Mouse (Mus musculus): ENCODE results near the gene Cd200. TPM values are rescaled to one million over a fixed set of nuclear protein-coding genes. Genes with fewer than 3 reads are reported as not detected.
A peak's percentile ranks its signal among the peaks of the same experiment; 100 is the strongest.
"Not testable (repeated sequence)": the region's sequence is repeated elsewhere in the genome, so short reads cannot be mapped to it uniquely, and the experiment has no call there.

Cd200 gene
- polyA plus RNA-seq (2015; fragmentation: Nextera tagmentation; extraction: Ambion mirVana) = 82.2 and 104 TPM in 2 replicates

- under 1% methylated on average over 28 of the region's 28 CpGs for WGBS
- peak within 1 kb of the TSS; percentile 72 for H3K27ac ChIP-seq
- H3K27me3 ChIP-seq (ENCODE audit: insufficient read depth, low read length) = no peaks in the 10 kb centered on the region
- peak; percentile 28; the same call in 1 of the 2 replicates for TF ChIP-seq CTCF (IDR thresholded peaks at IDR 0.05; ENCODE audit: low read depth)
- H3K4me2 ChIP-seq (ENCODE audit: low read length) = peak within 1 kb of the TSS; percentile 76
- peak within 1 kb of the TSS; percentile 67 for H3K4me3 ChIP-seq (replicated peaks; ENCODE audit: low read depth, low read length)
- H3K9me3 ChIP-seq (replicated peaks; ENCODE audit: low read length) = no peaks in the 10 kb centered on the region
- no peaks in the 10 kb centered on the region for H3K36me3 ChIP-seq (ENCODE audit: insufficient read depth, low read length)
- ATAC-seq (replicated peaks; ENCODE audit: low FRiP score, low read depth) (peak; percentile 90), DNase-seq (ENCODE audit: low spot score) (peak; percentile 51)
- no peaks in the 10 kb centered on the region for H3K4me1 ChIP-seq (replicated peaks; ENCODE audit: insufficient read depth, low read length)
- peak within 1 kb of the TSS; percentile 60 for H3K9ac ChIP-seq (ENCODE audit: low read depth, low read length)
These were observed at the start of gene Cd200 for GRCm38 (mm10) chr16:45408425-45409063. Gene Cd200 (minus strand): TSS chr16:45409053.

GRCm38 (mm10) chr16:45454762-45455161 lies 45.9 kb upstream of the Cd200 start:
- no peak overlapping the region for H3K4me3 ChIP-seq (replicated peaks; ENCODE audit: low read depth, low read length)
- no peak for ATAC-seq (replicated peaks; ENCODE audit: low FRiP score, low read depth)
- no peak overlapping the region for H3K9ac ChIP-seq (ENCODE audit: low read depth, low read length)
- no peak for DNase-seq (ENCODE audit: low spot score)
- H3K9me3 ChIP-seq (replicated peaks; ENCODE audit: low read length) = no peaks in the 10 kb centered on the region
- H3K27ac ChIP-seq = no peak overlapping the region
- no peaks in the 10 kb centered on the region for H3K4me1 ChIP-seq (replicated peaks; ENCODE audit: insufficient read depth, low read length)
- H3K36me3 ChIP-seq (ENCODE audit: insufficient read depth, low read length) = no peaks in the 10 kb centered on the region
- H3K4me2 ChIP-seq (ENCODE audit: low read length) = no peak overlapping the region
- no peaks in the 10 kb centered on the region for H3K27me3 ChIP-seq (ENCODE audit: insufficient read depth, low read length)
- TF ChIP-seq CTCF (IDR thresholded peaks at IDR 0.05; ENCODE audit: low read depth) = no peak

- Histone ChIP-seq H3K9ac (ENCODE audit: low read depth, low read length) (no peak overlapping the region), H3K9me3 (replicated peaks; ENCODE audit: low read length) (no peaks in the 10 kb centered on the region), H3K4me1 (replicated peaks; ENCODE audit: insufficient read depth, low read length) (no peaks in the 10 kb centered on the region), H3K27ac (no peak overlapping the region), H3K36me3 (ENCODE audit: insufficient read depth, low read length) (no peaks in the 10 kb centered on the region), H3K27me3 (ENCODE audit: insufficient read depth, low read length) (no peaks in the 10 kb centered on the region), H3K4me3 (replicated peaks; ENCODE audit: low read depth, low read length) (no peak overlapping the region), H3K4me2 (ENCODE audit: low read length) (no peak overlapping the region)
- WGBS = 85% methylated on average over 1 of the region's 1 CpGs
- no peak for ATAC-seq (replicated peaks; ENCODE audit: low FRiP score, low read depth)
- TF ChIP-seq CTCF (IDR thresholded peaks at IDR 0.05; ENCODE audit: low read depth) = peak; percentile 7; the same call in 1 of the 2 replicates
- DNase-seq (ENCODE audit: low spot score) = no peak
These were observed 28.4 kb upstream of the Cd200 start for GRCm38 (mm10) chr16:45437230-45437739.

GRCm38 (mm10) chr16:45435591-45435990 lies 26.7 kb upstream of the Cd200 start:
- no peak overlapping the region for H3K27ac ChIP-seq
- ATAC-seq (replicated peaks; ENCODE audit: low FRiP score, low read depth) (no peak), DNase-seq (ENCODE audit: low spot score) (peak; percentile 68)
- H3K9me3 ChIP-seq (replicated peaks; ENCODE audit: low read length) = no peaks in the 10 kb centered on the region
- H3K27me3 ChIP-seq (ENCODE audit: insufficient read depth, low read length) = no peaks in the 10 kb centered on the region
- no peak for TF ChIP-seq CTCF (IDR thresholded peaks at IDR 0.05; ENCODE audit: low read depth)
- H3K4me3 ChIP-seq (replicated peaks; ENCODE audit: low read depth, low read length) = no peak overlapping the region
- H3K36me3 ChIP-seq (ENCODE audit: insufficient read depth, low read length) = no peaks in the 10 kb centered on the region
- H3K4me1 ChIP-seq (replicated peaks; ENCODE audit: insufficient read depth, low read length) = no peaks in the 10 kb centered on the region
- no peak overlapping the region for H3K4me2 ChIP-seq (ENCODE audit: low read length)
- H3K9ac ChIP-seq (ENCODE audit: low read depth, low read length) = no peak overlapping the region

GRCm38 (mm10) chr16:45427651-45428050 lies 18.8 kb upstream of the Cd200 start:
- no peak for ATAC-seq (replicated peaks; ENCODE audit: low FRiP score, low read depth)
- Histone ChIP-seq H3K4me2 (ENCODE audit: low read length) (no peak overlapping the region), H3K9me3 (replicated peaks; ENCODE audit: low read length) (no peaks in the 10 kb centered on the region)

GRCm38 (mm10) chr16:45413497-45413896 lies 4.6 kb upstream of the Cd200 start:
- H3K9me3 ChIP-seq (replicated peaks; ENCODE audit: low read length) = no peaks in the 10 kb centered on the region
- no peak overlapping the region for H3K4me3 ChIP-seq (replicated peaks; ENCODE audit: low read depth, low read length)
- no peak overlapping the region for H3K9ac ChIP-seq (ENCODE audit: low read depth, low read length)
- no peak for ATAC-seq (replicated peaks; ENCODE audit: low FRiP score, low read depth)
- H3K27ac ChIP-seq = no peak overlapping the region
- H3K27me3 ChIP-seq (ENCODE audit: insufficient read depth, low read length) = no peaks in the 10 kb centered on the region
- no peaks in the 10 kb centered on the region for H3K36me3 ChIP-seq (ENCODE audit: insufficient read depth, low read length)
- no peak overlapping the region for H3K4me2 ChIP-seq (ENCODE audit: low read length)
- DNase-seq (ENCODE audit: low spot score) = peak; percentile 15
- peak; percentile 56 for TF ChIP-seq CTCF (IDR thresholded peaks at IDR 0.05; ENCODE audit: low read depth)
- no peaks in the 10 kb centered on the region for H3K4me1 ChIP-seq (replicated peaks; ENCODE audit: insufficient read depth, low read length)

More at GRCm38 (mm10) chr16:45427651-45428050, 18.8 kb upstream of the Cd200 start:
- no peak overlapping the region for H3K27ac ChIP-seq
- H3K4me1 ChIP-seq (replicated peaks; ENCODE audit: insufficient read depth, low read length) = no peaks in the 10 kb centered on the region
- no peak for TF ChIP-seq CTCF (IDR thresholded peaks at IDR 0.05; ENCODE audit: low read depth)
- 86% methylated on average over 9 of the region's 9 CpGs for WGBS
- H3K9ac ChIP-seq (ENCODE audit: low read depth, low read length) = no peak overlapping the region
- H3K36me3 ChIP-seq (ENCODE audit: insufficient read depth, low read length) = no peaks in the 10 kb centered on the region
- DNase-seq (ENCODE audit: low spot score) = no peak
- H3K27me3 ChIP-seq (ENCODE audit: insufficient read depth, low read length) = no peaks in the 10 kb centered on the region
- H3K4me3 ChIP-seq (replicated peaks; ENCODE audit: low read depth, low read length) = no peak overlapping the region

GRCm38 (mm10) chr16:45409064-45409446 lies 202 bp upstream of the Cd200 start:
- Histone ChIP-seq H3K4me3 (replicated peaks; ENCODE audit: low read depth, low read length) (peak overlapping the region; percentile 67), H3K4me2 (ENCODE audit: low read length) (peak overlapping the region; percentile 76), H3K9ac (ENCODE audit: low read depth, low read length) (peak overlapping the region; percentile 60; the same call in 1 of the 2 replicates)
- 28% methylated on average over 7 of the region's 7 CpGs for WGBS
- DNase-seq (ENCODE audit: low spot score); H3K9me3 ChIP-seq (replicated peaks; ENCODE audit: low read length); H3K27ac ChIP-seq; H3K36me3 ChIP-seq (ENCODE audit: insufficient read depth, low read length); H3K27me3 ChIP-seq (ENCODE audit: insufficient read depth, low read length); H3K4me1 ChIP-seq (replicated peaks; ENCODE audit: insufficient read depth, low read length): not testable (repeated sequence)
- peak; percentile 14; the same call in 1 of the 2 replicates for ATAC-seq (replicated peaks; ENCODE audit: low FRiP score, low read depth)

All from kidney, postnatal 0 days (tissue).